Mouse (Mus musculus): Measurements from ENCODE around the gene Epb41l4b. TPM values are rescaled to one million over a fixed set of nuclear protein-coding genes. Genes with fewer than 3 reads are reported as not detected.

Epb41l4b gene
- polyA plus RNA-seq, 1 experiment from 2014 or later, result 3.1 TPM

DNA sequence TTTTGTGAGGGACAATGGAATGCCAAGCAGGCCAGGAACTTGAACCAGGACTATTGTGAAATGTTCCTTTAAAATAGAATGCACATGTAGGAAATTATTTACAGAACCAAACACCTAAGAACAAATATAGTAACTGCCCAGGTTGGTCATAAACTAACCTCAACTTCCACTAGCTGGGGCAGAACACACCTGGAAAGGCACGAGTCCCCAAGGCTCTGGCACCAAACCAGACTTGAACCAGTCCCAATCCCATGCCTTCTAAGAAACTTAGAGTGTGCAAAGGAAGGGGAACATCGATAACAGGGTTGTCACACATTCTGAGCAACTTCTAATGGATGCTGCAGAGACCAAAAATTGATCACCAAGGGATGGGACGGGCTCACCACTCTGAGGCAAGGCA is 21.1 kb downstream of the Epb41l4b start:
- H3K36me3 ChIP-seq (ENCODE audit: control insufficient read depth, insufficient read depth, low read length), result no peaks in the 10 kb centered on the region
- no peaks in the 10 kb centered on the region for H3K9me3 ChIP-seq (replicated peaks; ENCODE audit: control insufficient read depth, low read length, poor library complexity, severe bottlenecking)
- H3K4me3 ChIP-seq (ENCODE audit: low read depth, low read length), result no peak overlapping the region
- 90% methylated on average over 3 of the region's 3 CpGs for WGBS
- no peak overlapping the region for H3K27ac ChIP-seq (ENCODE audit: low read length)
- no peak overlapping the region for H3K9ac ChIP-seq (ENCODE audit: low read depth, low read length)
- H3K27me3 ChIP-seq (ENCODE audit: control insufficient read depth, insufficient read depth, low read depth, low read length), result no peaks in the 10 kb centered on the region
- no peak for ATAC-seq
- H3K4me2 ChIP-seq (ENCODE audit: low read length), result no peak overlapping the region
- no peaks in the 10 kb centered on the region for H3K4me1 ChIP-seq (ENCODE audit: control insufficient read depth, insufficient read depth, low read length)

GRCm38 (mm10) chr4:57120563-57120962 is 22.7 kb downstream of the Epb41l4b start:
- no peaks in the 10 kb centered on the region for H3K9me3 ChIP-seq (replicated peaks; ENCODE audit: control insufficient read depth, low read length, poor library complexity, severe bottlenecking)
- H3K27me3 ChIP-seq (ENCODE audit: control insufficient read depth, insufficient read depth, low read depth, low read length), result no peaks in the 10 kb centered on the region
- H3K27ac ChIP-seq (ENCODE audit: low read length), result no peak overlapping the region
- WGBS, result 45% methylated on average over 2 of the region's 2 CpGs
- H3K4me3 ChIP-seq (ENCODE audit: low read depth, low read length), result no peak overlapping the region
- H3K4me2 ChIP-seq (ENCODE audit: low read length), result no peak overlapping the region
- H3K9ac ChIP-seq (ENCODE audit: low read depth, low read length), result no peak overlapping the region
- H3K4me1 ChIP-seq (ENCODE audit: control insufficient read depth, insufficient read depth, low read length), result no peaks in the 10 kb centered on the region
- H3K36me3 ChIP-seq (ENCODE audit: control insufficient read depth, insufficient read depth, low read length), result no peaks in the 10 kb centered on the region
- ATAC-seq, result no peak

DNA sequence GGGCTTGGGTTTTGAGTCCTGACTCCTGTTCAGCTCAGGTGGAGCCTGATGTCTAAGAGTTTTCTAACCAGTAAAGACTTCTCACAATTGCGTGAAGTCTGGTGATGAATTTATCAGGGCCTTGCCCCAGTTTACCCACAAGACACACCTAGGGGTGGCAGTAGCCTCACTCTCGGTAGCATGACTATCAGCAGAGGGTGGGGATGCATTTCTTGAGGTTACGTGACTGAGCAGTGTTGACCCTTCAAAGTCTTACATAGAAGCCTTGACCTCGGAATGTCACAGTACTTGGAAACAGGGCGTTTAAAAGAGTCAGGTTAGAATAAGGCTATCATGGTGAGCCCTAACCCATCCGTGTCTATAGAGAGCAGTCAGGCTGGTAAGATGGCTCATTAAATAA is 23.3 kb downstream of the Epb41l4b start:
- ATAC-seq, result no peak

GRCm38 (mm10) chr4:57118883-57119282 is 24.4 kb downstream of the Epb41l4b start:
- peaks cover 3% of the 10 kb centered on the region; the same call in 1 of the 2 replicates for H3K4me1 ChIP-seq (ENCODE audit: control insufficient read depth, insufficient read depth, low read length)
- WGBS, result 78% methylated on average over 3 of the region's 3 CpGs
- no peaks in the 10 kb centered on the region for H3K36me3 ChIP-seq (ENCODE audit: control insufficient read depth, insufficient read depth, low read length)
- H3K4me2 ChIP-seq (ENCODE audit: low read length), result no peak overlapping the region
- H3K9ac ChIP-seq (ENCODE audit: low read depth, low read length), result no peak overlapping the region
- H3K4me3 ChIP-seq (ENCODE audit: low read depth, low read length), result no peak overlapping the region
- ATAC-seq, result no peak
- H3K27me3 ChIP-seq (ENCODE audit: control insufficient read depth, insufficient read depth, low read depth, low read length), result no peaks in the 10 kb centered on the region
- no peaks in the 10 kb centered on the region for H3K9me3 ChIP-seq (replicated peaks; ENCODE audit: control insufficient read depth, low read length, poor library complexity, severe bottlenecking)
- no peak overlapping the region for H3K27ac ChIP-seq (ENCODE audit: low read length)

More for the DNA sequence above, 23.3 kb downstream of the Epb41l4b start:
- Histone ChIP-seq H3K36me3 (ENCODE audit: control insufficient read depth, insufficient read depth, low read length) (no peaks in the 10 kb centered on the region), H3K4me3 (ENCODE audit: low read depth, low read length) (no peak overlapping the region), H3K9ac (ENCODE audit: low read depth, low read length) (no peak overlapping the region), H3K4me2 (ENCODE audit: low read length) (no peak overlapping the region), H3K9me3 (replicated peaks; ENCODE audit: control insufficient read depth, low read length, poor library complexity, severe bottlenecking) (no peaks in the 10 kb centered on the region), H3K27ac (ENCODE audit: low read length) (no peak overlapping the region), H3K4me1 (ENCODE audit: control insufficient read depth, insufficient read depth, low read length) (peaks cover under 1% of the 10 kb centered on the region; the same call in 1 of the 2 replicates), H3K27me3 (ENCODE audit: control insufficient read depth, insufficient read depth, low read depth, low read length) (no peaks in the 10 kb centered on the region)
- WGBS, result 93% methylated on average over 6 of the region's 6 CpGs

GRCm38 (mm10) chr4:57116278-57116677 is 27.0 kb downstream of the Epb41l4b start:
- Histone ChIP-seq H3K36me3 (ENCODE audit: control insufficient read depth, insufficient read depth, low read length) (no peaks in the 10 kb centered on the region), H3K4me1 (ENCODE audit: control insufficient read depth, insufficient read depth, low read length) (peaks cover 3% of the 10 kb centered on the region; the same call in 1 of the 2 replicates), H3K4me3 (ENCODE audit: low read depth, low read length) (no peak overlapping the region), H3K27me3 (ENCODE audit: control insufficient read depth, insufficient read depth, low read depth, low read length) (no peaks in the 10 kb centered on the region), H3K9me3 (replicated peaks; ENCODE audit: control insufficient read depth, low read length, poor library complexity, severe bottlenecking) (no peaks in the 10 kb centered on the region), H3K9ac (ENCODE audit: low read depth, low read length) (no peak overlapping the region), H3K4me2 (ENCODE audit: low read length) (no peak overlapping the region), H3K27ac (ENCODE audit: low read length) (no peak overlapping the region)
- WGBS, result 90% methylated on average over 6 of the region's 6 CpGs
- no peak for ATAC-seq

GRCm38 (mm10) chr4:57114617-57115592 is 28.3 kb downstream of the Epb41l4b start:
- no peak overlapping the region for H3K9ac ChIP-seq (ENCODE audit: low read depth, low read length)
- no peaks in the 10 kb centered on the region for H3K36me3 ChIP-seq (ENCODE audit: control insufficient read depth, insufficient read depth, low read length)
- H3K4me1 ChIP-seq (ENCODE audit: control insufficient read depth, insufficient read depth, low read length), result peaks cover 3% of the 10 kb centered on the region; the same call in 1 of the 2 replicates
- no peak overlapping the region for H3K4me3 ChIP-seq (ENCODE audit: low read depth, low read length)
- 76% methylated on average over 19 of the region's 19 CpGs for WGBS
- H3K27ac ChIP-seq (ENCODE audit: low read length), result no peak overlapping the region
- H3K9me3 ChIP-seq (replicated peaks; ENCODE audit: control insufficient read depth, low read length, poor library complexity, severe bottlenecking), result no peaks in the 10 kb centered on the region
- H3K27me3 ChIP-seq (ENCODE audit: control insufficient read depth, insufficient read depth, low read depth, low read length), result no peaks in the 10 kb centered on the region
- no peak overlapping the region for H3K4me2 ChIP-seq (ENCODE audit: low read length)
- ATAC-seq, result no peak

- Histone ChIP-seq H3K4me1 (ENCODE audit: control insufficient read depth, insufficient read depth, low read length) (peaks cover 7% of the 10 kb centered on the region; the same call in 1 of the 2 replicates), H3K4me2 (ENCODE audit: low read length) (no peak overlapping the region), H3K27ac (ENCODE audit: low read length) (no peak overlapping the region), H3K4me3 (ENCODE audit: low read depth, low read length) (no peak overlapping the region), H3K9me3 (replicated peaks; ENCODE audit: control insufficient read depth, low read length, poor library complexity, severe bottlenecking) (no peaks in the 10 kb centered on the region), H3K36me3 (ENCODE audit: control insufficient read depth, insufficient read depth, low read length) (no peaks in the 10 kb centered on the region), H3K9ac (ENCODE audit: low read depth, low read length) (no peak overlapping the region), H3K27me3 (ENCODE audit: control insufficient read depth, insufficient read depth, low read depth, low read length) (no peaks in the 10 kb centered on the region)
- 75% methylated on average over 7 of the region's 7 CpGs for WGBS
- ATAC-seq, result no peak
Measured at GRCm38 (mm10) chr4:57113472-57114216, 29.6 kb downstream of the Epb41l4b start.

DNA sequence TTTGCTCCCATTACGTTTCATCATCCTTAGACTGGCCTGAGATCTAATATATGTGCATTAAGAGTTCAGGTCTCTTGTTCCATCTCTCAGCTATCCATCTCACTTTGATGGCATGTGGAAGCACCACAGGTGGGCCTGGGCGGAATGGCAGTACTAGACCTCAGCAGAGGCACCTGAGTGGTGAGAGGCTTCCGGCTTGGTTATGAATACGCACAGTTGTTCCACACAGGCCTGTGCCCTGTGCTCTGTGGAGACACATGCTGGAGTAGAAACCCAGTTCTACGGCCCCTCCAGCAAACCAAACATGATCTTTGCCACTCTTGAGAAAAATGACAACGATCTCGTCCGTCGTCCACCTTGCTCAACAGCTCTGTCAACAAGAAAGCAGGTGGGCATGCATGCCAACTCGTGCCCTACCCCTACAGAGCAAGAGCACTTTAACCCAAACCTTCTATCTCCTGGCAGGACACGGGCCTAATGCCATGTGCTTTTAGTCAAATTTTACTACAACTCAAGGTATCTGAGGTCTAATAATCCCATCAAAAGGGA is 31.2 kb downstream of the Epb41l4b start:
- Histone ChIP-seq H3K4me3 (ENCODE audit: low read depth, low read length) (no peak overlapping the region), H3K36me3 (ENCODE audit: control insufficient read depth, insufficient read depth, low read length) (no peaks in the 10 kb centered on the region), H3K4me2 (ENCODE audit: low read length) (no peak overlapping the region), H3K27me3 (ENCODE audit: control insufficient read depth, insufficient read depth, low read depth, low read length) (no peaks in the 10 kb centered on the region), H3K27ac (ENCODE audit: low read length) (no peak overlapping the region), H3K4me1 (ENCODE audit: control insufficient read depth, insufficient read depth, low read length) (peaks cover 7% of the 10 kb centered on the region; the same call in 1 of the 2 replicates), H3K9ac (ENCODE audit: low read depth, low read length) (no peak overlapping the region), H3K9me3 (replicated peaks; ENCODE audit: control insufficient read depth, low read length, poor library complexity, severe bottlenecking) (no peaks in the 10 kb centered on the region)
- no peak for ATAC-seq
- 86% methylated on average over 11 of the region's 11 CpGs for WGBS
